Mouse (Mus musculus): ENCODE data around the gene 6720489N17Rik. TPM values are rescaled to one million over a fixed set of nuclear protein-coding genes. Genes with fewer than 3 reads are reported as not detected.
"Not testable (repeated sequence)": the region's sequence is repeated elsewhere in the genome, so short reads cannot be mapped to it uniquely, and the experiment has no call there.

The 6720489N17Rik gene
- polyA plus RNA-seq (2017; shearing (Covaris generic)) = 1 to 10 TPM; 3.9 to 8.3 TPM

GRCm38 (mm10) chr13:62623577-62624276 is at the start of gene 6720489N17Rik:
6720489N17Rik (minus strand) TSS chr13:62624182.
- ATAC-seq = peak; percentile 100

- peak; percentile 47 for ATAC-seq
These were observed 29.4 kb upstream of the 6720489N17Rik start for GRCm38 (mm10) chr13:62653369-62653743.

GRCm38 (mm10) chr13:62652681-62653368 is 28.8 kb upstream of the 6720489N17Rik start:
- ATAC-seq = peak; percentile 100

GRCm38 (mm10) chr13:62627071-62627470 is 3.1 kb upstream of the 6720489N17Rik start:
- peak; percentile 28 for ATAC-seq

- ATAC-seq = not testable (repeated sequence)
These were observed 289 bp upstream of the 6720489N17Rik start for GRCm38 (mm10) chr13:62624277-62624665.

GRCm38 (mm10) chr13:62617449-62617848 is 6.5 kb downstream of the 6720489N17Rik start:
- ATAC-seq = not testable (repeated sequence)

GRCm38 (mm10) chr13:62571099-62571498 is 52.9 kb downstream of the 6720489N17Rik start, which contains the start of gene Zfp934:
Zfp934 (minus strand) TSS chr13:62571199.
- not testable (repeated sequence) for ATAC-seq

GRCm38 (mm10) chr13:62561696-62562095 is 62.3 kb downstream of the 6720489N17Rik start:
- not testable (repeated sequence) for ATAC-seq

- ATAC-seq = peak; percentile 59
These were observed 65.5 kb downstream of the 6720489N17Rik start, which contains the start of gene Zfp935 for GRCm38 (mm10) chr13:62558189-62559110. Zfp935 (minus strand) TSS chr13:62558511.

Other genes starting within 250 kb of the 6720489N17Rik start
- 1 to 10 TPM; 4.1 to 7.1 TPM for gene Gm3604, start 241.0 kb downstream of the 6720489N17Rik start, polyA plus RNA-seq (2017; shearing (Covaris generic))
- 10 to 100 TPM; 13.2 to 21.1 TPM for gene Gm49359, start 157.3 kb downstream of the 6720489N17Rik start, polyA plus RNA-seq (2017; shearing (Covaris generic))
- 1 to 10 TPM; 1.1 to 4.9 TPM for gene Zfp935, start 65.7 kb downstream of the 6720489N17Rik start, polyA plus RNA-seq (2017; shearing (Covaris generic))
- 10 to 100 TPM; 13.1 to 13.3 TPM for gene Zfp934, start 53.0 kb downstream of the 6720489N17Rik start, polyA plus RNA-seq (2017; shearing (Covaris generic))
- gene Platr25, start 136.5 kb upstream of the 6720489N17Rik start, polyA plus RNA-seq (2017; shearing (Covaris generic)) = 10 to 100 TPM; 12.9 to 15.3 TPM
- gene Gm5141, start 161.6 kb upstream of the 6720489N17Rik start, polyA plus RNA-seq (2017; shearing (Covaris generic)) = 1 to 10 TPM; 5.9 to 7.8 TPM
- gene Fbp2, start 234.2 kb upstream of the 6720489N17Rik start, polyA plus RNA-seq (2017; shearing (Covaris generic)) = not detected